Mouse (Mus musculus) right cerebral cortex, postnatal 14 days (tissue): ENCODE data around the gene Gm3424.
"Not testable (repeated sequence)": the region's sequence is repeated elsewhere in the genome, so short reads cannot be mapped to it uniquely, and the experiment has no call there.

Experiments used
- DNase-seq: peaks from one replicate; pipeline ENCODE4 v3.0.0; 2022

Gene Gm3424

DNA sequence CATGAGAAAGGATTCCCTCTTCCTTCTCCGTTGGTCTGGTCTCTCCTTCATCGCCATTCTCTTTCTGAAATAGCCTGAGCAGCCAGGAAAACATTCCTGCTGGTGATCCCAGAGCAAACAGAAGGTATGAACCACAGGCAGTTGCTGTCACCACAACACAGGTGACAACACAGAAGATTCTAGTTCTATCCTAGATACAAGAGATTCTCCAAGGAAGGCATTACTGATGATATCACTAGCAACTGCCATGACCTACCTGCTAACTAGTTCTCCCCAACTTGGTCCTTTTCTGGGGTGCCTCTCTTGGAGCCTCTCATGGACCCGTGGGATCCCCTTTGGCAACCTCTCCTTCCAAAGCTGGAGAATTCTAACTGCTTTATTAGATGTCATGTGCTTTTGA, at the start of gene Gm3424:
Gene Gm3424, minus strand, starts transcription at position 101 of the 400 bp plus-strand sequence.
- not testable (repeated sequence) for DNase-seq

DNA sequence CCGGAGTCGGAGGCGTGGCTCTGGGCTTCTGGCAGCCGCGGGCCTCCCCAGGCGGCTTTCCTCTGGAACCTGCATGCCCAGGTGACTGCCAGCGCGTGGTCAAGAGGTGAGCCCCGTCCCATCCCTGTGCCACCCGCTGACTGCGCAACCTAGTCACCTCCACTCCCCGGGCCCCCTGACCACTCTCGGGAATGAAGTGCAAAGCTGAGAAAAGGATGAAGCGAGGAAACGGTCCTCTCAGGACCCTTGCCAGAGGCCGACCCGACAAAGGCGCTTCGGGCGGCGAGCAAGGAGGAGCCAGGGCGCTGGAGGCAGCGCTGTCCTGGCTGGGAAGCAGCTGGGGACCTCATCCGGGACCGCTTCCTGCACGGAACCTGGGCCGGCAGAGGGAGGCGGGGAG, 49.7 kb upstream of the Gm3424 start:
- not testable (repeated sequence) for DNase-seq

DNA sequence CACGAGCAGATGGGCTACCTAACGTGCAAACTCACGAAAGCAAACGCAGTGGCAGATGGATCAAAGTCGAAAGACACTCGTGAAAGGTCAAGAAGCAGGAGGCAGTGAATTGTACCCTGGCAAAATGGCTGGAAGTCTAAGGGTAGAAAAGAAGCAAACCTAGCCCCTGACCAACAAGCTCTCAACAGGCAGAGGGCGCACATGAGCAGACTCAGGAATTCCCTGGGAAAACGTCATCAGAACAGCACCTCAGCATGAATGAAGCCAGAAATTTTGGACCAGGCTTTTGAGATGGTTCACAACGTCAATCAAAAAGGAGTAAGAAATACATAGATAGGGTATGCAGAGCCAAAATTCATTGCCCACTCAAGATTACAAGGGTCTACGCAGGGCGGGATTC, 49.0 kb upstream of the Gm3424 start:
- DNase-seq: peak; percentile 61

DNA sequence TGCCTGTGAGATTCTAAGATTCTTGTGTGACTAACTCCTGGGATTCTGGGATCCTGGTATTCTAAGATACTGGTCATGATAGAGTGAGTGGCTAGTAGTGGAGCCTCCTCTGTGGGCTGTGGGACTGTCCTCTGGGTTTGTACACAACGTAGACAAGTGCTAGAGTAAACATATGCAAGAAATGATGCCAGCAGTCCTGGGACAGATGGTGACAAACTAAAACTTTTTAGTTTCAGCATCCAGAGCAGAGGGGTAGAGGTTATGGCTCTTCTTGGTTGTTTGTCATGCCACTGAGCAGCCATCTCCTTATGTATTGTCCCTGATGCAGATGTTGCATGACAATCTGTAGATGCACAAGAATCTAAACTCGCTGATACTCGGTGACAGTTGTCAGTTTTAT, 25.8 kb upstream of the Gm3424 start:
- not testable (repeated sequence) for DNase-seq

DNA sequence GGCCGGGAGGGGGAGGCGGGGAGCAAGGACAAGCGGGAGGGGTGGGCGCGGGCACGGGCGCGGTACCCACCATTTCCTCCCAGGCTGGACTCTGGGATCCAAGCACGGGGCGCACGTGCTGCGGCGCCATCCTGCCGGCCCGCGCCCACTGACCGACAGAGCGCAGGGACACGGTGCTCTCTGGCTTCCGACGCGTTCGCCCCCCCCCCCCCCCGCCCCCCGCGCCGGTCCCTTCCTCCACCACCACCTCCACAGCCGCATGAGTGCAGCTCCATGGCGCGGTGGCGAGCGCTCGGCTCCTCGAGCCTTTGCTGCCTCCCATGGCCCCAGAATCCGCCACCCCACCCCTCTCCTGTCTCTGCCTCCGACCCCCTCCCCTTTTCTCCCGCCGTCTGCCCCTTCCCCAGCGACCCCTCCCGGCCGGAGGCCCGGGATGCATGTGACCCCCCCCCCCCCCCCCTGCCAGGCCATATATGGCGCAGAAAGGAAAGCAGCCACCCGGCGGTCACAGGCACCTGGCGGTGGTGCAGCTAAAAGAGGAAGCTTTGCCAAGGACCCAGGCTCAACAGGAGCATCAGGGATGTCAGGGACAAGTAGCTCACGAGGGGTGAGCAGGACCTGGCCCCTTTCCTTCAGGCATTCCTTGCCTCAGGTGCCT, 17.3 kb downstream of the Gm3424 start:
- DNase-seq: not testable (repeated sequence)

DNA sequence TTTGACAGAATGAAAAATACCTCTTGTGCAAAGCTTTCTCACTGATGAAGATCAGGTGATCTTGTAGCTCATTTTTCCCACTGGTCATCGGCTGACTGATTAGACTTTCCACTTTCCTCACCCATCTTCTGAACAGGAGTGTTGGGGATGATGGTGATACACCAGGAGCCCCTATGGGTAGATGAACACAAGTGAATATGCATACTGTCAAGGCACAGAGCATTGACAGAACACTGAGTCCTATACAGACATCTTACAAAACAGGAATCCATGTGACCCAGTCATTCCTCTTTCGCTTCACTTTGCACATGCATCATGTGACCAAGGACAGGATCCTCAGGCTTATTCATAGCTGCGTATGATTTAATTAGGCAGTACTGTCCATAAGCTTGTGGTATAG, 22.2 kb downstream of the Gm3424 start, which contains the start of gene Gm3383:
Gene Gm3383, minus strand, starts transcription at position 101 of the 400 bp plus-strand sequence.
- DNase-seq: not testable (repeated sequence)
